Mouse (Mus musculus): Measurements from ENCODE around the gene Efnb3.
A peak's percentile ranks its signal among the peaks of the same experiment; 100 is the strongest.

Efnb3 gene

DNA sequence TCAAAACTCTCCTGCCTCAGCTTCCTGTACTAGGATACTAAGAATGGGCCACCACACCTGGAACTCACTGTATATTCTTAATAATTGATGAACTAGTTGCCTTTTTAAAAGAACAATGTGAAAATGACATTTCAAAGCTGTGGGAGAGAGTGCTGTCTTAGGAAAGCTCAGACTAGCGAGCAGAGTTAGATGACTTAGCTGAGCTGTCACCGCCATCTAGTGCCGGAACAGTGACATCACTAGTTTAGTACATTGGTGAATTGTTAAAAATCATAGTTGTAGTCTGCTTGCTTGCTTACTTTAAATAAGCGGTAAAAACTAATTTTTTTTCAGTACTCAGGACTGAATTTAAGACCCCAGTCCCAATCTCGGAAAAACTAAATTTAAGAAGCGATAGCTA lies 46.2 kb downstream of the Efnb3 start:
- DNase-seq (ENCODE audit: low spot score in 2 of 2) = peak in 1 of 2 experiments; percentile 50

DNA sequence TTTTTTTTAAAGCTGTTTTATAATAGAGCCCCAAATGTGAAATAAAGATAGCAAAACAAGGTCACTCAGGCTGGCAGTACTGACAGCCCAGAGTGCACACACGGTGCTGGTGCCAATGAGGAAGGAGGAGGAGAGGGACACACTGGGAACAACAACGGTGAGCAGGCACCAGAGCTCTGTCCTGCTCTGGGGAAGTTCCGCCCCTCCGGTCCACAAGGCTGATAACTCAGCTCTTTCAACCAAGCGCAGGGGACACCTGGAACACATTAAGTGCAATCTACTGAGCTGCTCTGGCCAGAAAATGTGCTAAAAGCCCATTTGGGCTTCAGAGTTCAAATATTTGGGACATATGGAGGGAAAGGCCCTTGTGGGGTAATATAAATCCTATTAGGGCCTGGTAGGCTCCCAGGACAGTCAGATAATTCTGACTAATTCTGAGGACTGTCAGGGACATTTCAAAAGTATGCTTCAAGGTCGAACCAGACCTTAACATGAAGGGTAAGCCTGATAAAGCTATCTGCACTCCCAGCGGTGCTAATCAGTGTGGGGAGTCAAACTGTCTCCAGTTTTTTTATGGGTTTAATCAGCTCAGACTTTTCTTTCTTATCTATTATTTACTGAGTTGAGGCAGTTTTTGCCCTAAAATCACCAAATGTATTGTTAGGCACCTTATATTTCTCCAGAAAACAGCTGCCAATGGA lies 49.1 kb downstream of the Efnb3 start:
- no peak for DNase-seq (ENCODE audit: low spot score in 2 of 2)

Measured in spleen, postnatal 14 days (tissue).